Mouse (Mus musculus): ENCODE measurements around the gene Lta. TPM values are rescaled to one million over a fixed set of nuclear protein-coding genes. Genes with fewer than 3 reads are reported as not detected.
A peak's percentile ranks its signal among the peaks of the same experiment; 100 is the strongest.

Gene Lta
- total RNA-seq, 2 experiments from 2014 or later = 0.17 TPM; not detected in 1

DNA sequence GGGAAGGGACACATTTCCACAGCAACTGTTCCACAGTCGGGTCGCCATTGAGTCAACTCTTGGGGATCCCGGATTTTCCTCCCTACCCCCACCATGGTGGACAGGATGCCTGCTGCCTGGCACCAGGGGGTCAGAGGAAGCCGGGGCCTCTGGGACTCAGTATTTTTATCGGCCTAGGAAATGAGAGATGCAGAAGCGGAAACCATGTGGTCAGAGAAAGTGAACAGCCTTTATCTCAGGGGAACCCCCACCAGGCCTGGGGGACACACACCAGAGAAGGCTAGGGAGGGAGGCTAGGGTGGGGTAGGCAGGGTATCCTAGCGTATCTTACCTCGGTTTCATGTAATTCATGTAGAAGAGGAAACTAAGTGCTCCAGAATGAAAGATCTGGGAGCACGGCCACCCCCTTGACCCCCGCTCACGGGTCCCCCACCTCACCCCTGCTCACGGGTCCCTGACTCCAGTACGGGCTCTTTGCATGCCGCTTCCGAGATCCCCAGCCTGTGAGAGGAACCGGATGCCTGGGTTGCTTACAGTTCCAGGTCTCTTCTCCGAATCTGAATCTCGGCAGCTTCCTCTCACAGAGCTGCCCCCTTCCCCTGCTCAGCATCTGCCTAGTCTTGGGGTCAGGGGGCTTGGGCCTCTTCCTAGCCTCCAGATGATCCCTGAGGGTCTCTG, 13.5 kb upstream of the Lta start:
- DNase-seq = peak in 1 of 2 experiments; percentile 71
- intact Hi-C loops (cut with DNase I) = loop anchor here (2.0 kb wide), 1 partner anchor 18 kb away; no protein-coding TSS in a partner anchor

GRCm38 (mm10) chr17:35213071-35213470, 7.9 kb upstream of the Lta start:
- no peak for DNase-seq
- intact Hi-C loops (cut with DNase I) = no loop called here

DNA sequence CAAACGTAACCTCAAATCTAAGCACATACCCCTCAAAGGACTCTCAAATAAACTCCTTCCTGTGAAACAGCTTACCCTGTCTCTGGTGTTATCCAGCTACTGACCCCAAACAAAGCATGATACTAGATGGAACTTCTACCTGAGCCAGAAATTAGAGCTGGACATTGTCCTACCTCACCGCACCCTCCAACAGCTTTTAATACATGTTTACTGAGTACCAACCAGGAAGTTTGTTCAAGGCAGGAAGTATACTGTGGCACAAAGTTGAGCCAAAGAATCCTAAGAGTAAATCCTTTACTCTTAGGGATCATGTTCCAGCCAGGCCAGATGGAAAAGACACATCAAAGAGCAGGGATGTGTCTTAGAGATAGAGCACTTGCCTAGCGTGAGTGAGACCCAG, 5.4 kb upstream of the Lta start:
- intact Hi-C loops (cut with DNase I) = no loop called here
- DNase-seq = no peak

- peak; percentile 21 to 44 for DNase-seq
- intact Hi-C loops (cut with DNase I) = no loop called here
These were observed 4.8 kb upstream of the Lta start for GRCm38 (mm10) chr17:35209785-35210535.

DNA sequence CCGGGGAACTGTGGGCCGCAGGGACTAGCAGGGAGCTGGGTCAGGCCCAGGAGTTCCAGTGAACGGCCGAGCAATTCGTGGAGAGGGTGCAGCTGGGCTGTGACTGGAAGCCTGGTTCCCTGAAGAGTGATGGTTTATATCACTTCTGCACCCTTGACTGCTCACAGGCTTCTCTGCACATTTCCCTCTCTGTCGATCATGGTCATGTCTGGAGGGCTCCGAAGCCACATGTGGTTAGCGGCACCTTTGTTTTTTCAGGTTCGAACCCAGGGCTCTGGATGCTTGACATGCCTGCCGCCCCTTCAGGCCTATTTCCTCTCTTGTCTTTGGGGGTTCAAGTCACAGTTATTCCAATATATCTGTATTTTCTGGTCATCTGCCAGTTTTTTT, 224 bp upstream of the Lta start:
- no peak for DNase-seq

DNA sequence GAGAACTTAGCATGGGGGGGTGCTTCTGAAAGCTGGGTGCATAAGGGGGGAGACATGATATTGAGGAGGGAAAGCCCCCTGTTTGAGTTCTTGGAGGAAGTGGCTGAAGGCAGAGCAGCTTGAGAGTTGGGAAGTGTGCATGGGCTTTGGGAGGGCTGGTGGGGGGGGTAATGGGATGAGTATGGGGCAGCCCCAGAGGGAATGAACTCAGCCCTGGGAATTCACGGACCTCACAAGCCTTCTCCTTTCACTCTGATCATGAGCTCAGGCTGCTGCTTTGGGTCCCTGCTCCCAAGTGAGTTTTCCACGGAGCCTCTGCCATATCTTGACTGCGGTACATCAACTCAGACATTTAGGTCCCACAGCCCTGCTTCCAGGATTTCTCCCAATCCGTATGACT, 2.7 kb downstream of the Lta start:
- no peak for DNase-seq
- intact Hi-C loops (cut with DNase I) = no loop called here

More for the DNA sequence above, 224 bp upstream of the Lta start:
- intact Hi-C loops (cut with DNase I) = no loop called here

- peak; percentile 70 to 71 for DNase-seq
- intact Hi-C loops (cut with DNase I) = loop anchor here (2.0 kb wide), 1 partner anchor 17 kb away; no protein-coding TSS in a partner anchor
These were observed 3.4 kb downstream of the Lta start, which contains the start of gene Tnf for GRCm38 (mm10) chr17:35201787-35202186. Gene Tnf (minus strand): TSS chr17:35202007.

DNA sequence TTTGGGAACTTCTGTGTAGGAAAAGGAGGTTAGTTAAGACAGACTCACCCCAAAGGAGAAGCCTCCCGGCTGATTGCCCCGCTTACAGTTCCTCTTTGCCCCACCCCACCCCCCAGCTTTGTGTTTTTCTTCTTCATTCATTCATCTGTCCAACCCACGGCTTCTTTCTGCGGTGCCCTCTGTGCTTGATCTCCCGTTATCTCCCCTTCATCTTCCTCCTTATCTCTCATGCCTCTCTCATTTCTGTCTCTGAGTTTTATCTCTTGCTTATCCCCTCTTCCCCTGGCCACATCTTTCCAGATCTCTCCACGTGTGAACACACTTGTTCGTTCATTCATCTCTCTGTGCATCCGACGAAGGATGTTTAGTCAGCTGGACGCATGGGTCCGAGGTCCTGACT, 4.0 kb downstream of the Lta start:
- DNase-seq = no peak
- intact Hi-C loops (cut with DNase I) = loop anchor here (2.0 kb wide), 1 partner anchor 18 kb away; no protein-coding TSS in a partner anchor

GRCm38 (mm10) chr17:35200398-35200797, 4.8 kb downstream of the Lta start:
- DNase-seq = peak; percentile 27
- intact Hi-C loops (cut with DNase I) = loop anchor here (2.0 kb wide), 1 partner anchor 18 kb away; no protein-coding TSS in a partner anchor

DNA sequence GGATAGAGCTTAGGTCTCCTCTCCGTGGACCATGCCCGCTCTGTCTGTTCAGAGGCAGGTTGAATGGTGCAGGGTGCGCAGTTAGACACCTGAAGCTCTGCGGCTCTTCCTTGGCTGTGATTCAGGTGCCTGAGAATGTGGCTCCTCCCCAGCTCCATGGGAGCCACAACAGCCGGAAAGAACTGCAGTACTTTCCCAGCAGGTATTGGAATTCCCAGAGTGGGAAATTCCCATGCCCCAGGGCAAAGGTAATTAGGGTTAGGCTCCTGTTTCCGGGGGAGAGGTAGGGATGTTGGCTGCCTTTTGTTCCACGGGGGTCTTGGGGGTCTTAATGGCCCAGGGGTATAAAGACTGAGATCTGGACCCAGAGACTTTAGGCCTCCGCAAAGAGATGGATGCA, 6.2 kb downstream of the Lta start:
- intact Hi-C loops (cut with DNase I) = no loop called here
- no peak for DNase-seq

- intact Hi-C loops (cut with DNase I) = no loop called here
These were observed 7.1 kb downstream of the Lta start for GRCm38 (mm10) chr17:35198029-35198428.

GRCm38 (mm10) chr17:35197126-35197525, 8.0 kb downstream of the Lta start:
- intact Hi-C loops (cut with DNase I) = no loop called here
- DNase-seq = no peak

More at GRCm38 (mm10) chr17:35198029-35198428, 7.1 kb downstream of the Lta start:
- no peak for DNase-seq

DNA sequence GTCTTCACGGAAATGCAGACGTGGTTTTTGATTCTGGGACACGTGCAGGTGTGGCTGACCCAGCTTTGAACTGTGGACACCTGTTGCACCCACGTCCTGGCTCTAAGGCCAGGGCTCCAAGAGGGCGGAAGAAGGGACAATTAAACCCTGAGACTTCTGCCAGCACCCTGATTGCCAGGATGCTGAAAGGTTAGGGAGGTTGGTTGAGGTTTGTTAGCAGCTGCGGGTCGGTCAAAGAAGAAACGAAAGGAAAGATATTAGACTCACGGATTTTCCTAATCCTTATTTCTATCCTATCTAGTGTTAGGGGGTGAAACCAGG, 8.9 kb downstream of the Lta start:
- intact Hi-C loops (cut with DNase I) = no loop called here
- DNase-seq = no peak

DNA sequence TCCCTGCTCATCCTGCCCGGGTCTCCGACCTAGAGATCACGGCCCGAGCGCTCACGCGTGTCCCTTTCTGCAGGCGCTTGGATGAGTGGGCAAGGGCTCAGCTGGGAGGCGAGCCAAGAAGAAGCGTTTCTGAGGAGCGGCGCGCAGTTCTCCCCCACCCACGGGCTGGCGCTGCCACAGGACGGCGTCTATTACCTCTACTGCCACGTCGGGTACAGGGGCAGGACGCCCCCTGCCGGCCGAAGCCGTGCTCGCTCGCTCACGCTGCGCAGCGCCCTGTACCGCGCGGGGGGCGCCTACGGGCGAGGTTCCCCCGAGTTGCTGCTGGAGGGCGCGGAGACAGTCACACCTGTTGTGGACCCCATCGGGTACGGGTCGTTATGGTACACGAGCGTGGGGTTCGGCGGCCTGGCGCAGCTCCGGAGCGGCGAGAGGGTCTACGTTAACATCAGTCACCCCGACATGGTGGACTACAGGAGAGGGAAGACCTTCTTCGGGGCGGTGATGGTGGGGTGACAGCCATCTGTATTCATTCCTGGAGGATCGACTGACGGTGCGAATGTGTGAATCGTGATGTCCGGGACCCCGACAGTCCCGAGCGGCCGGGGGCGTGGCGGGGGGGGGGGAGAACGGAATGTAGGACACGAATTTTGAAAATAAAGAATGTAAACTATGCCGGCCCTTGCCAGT, 9.4 kb downstream of the Lta start:
- peak; percentile 85 for DNase-seq
- intact Hi-C loops (cut with DNase I) = loop anchor here (2.0 kb wide), 2 partner anchors 17 to 31 kb away; no protein-coding TSS in a partner anchor

GRCm38 (mm10) chr17:35194844-35195630, 10.1 kb downstream of the Lta start:
- intact Hi-C loops (cut with DNase I) = loop anchor here (2.0 kb wide), 2 partner anchors 16 to 32 kb away; no protein-coding TSS in a partner anchor

DNA sequence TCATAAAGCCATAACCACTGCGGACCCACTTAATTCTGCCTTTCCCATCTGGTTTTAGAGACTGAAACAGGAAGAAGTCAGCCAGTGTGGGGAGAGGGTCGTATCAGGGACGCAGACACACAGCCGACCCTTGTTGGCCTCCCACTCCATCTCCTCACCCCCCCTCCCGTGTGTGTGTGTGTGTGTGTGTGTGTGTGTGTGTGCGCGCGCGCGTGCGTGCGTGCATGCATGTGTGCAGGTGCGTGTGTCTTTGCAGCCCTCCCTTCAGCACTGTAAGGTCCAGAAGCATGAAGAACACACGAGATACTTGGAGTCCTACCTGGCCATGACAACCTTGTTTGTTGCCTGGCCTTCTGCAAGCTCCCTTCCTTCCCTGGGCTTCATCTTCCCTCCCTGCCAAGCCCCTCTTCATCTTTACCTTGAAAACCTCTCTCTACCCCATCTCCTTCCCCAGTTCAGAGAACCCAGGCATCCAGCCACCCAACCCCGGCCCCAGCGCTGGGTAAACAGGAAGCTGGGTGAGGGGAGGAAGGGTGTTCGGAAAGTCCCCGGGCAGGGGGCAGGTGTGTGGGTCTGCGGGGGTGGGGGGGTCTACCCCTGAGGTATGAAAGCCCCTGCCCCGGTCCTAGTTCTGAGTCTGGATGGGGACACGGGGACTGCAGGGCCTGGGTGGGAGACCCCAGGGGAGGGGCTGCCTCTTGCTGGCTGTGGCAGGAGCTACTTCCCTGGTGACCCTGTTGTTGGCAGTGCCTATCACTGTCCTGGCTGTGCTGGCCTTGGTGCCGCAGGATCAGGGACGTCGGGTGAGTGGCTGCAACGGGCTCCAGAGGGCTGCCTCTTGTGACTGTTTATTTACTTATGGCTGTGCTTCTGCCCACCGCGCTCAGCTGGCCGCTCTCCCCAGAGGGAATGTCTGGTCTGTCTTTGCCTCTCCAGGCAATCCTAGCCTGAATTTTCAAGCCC, 11.0 kb downstream of the Lta start, which contains the start of gene Ltb:
Ltb (plus strand) TSS at position 559 of the 963 bp plus-strand sequence.
- no peak for DNase-seq
- intact Hi-C loops (cut with DNase I) = loop anchor here (2.0 kb wide), 2 partner anchors 15 to 33 kb away; no protein-coding TSS in a partner anchor

More at GRCm38 (mm10) chr17:35194844-35195630, 10.1 kb downstream of the Lta start:
- no peak for DNase-seq

DNA sequence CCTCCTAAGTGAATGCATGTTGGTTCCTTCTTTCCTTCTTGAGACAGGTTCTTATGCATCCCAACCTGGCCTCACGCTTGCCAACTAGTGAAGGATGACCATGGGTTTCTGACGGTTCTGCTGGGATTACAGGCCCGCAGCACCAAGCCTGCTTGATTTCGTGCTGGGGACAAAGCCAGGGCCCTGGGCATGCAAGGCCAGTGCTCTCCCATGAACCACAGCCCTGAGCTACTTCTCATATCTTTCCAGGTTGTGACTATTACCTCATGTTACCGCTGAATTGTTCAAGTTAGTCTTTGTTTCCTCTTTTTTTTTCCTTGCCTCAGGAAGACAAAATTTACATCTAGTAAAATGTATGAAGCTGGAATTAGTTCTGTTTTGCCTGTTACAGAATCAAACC, 12.2 kb downstream of the Lta start:
- no peak for DNase-seq
- intact Hi-C loops (cut with DNase I) = no loop called here

DNA sequence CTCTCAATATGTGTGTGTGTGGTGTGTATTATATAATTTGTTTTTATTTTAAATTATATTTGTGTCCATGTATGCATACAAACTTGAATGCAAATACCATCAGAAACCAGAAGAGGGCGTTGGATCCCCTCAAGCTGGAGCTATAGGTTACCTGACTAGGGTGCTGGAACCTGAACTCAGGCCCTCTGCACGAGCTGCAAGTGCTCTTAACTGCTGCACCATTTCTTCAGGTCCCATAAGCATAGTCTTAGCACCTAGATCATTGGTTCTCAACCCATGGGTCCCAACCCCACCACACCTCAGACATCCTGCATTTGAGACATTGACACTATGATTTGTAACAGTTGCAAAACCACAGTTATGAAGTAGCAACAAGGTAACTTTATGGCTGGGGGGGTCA, 13.4 kb downstream of the Lta start:
- no peak for DNase-seq
- intact Hi-C loops (cut with DNase I) = no loop called here

DNA sequence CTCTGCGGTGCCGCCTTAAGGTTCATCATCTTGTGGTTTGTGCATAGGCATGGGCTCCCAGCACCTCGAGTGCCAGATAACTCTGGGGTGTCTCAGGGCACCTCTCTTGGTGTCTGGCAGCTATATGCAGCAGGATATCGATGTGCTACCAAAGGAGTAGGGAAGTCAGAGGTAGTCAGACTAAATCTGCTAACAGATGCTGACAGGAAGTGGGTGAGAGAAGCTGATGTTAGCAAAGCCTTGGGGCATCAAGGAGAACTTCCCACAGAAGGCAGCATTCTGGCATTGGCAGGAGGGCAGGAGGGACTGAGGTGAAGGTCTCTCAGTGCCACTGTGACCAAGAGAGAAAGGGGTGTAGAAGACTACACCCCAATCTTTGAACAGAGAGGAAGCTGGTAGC, 15.1 kb downstream of the Lta start:
- no peak for DNase-seq

More for the DNA sequence above, 15.1 kb downstream of the Lta start:
- intact Hi-C loops (cut with DNase I) = no loop called here
